Mouse (Mus musculus) liver, adult 10 weeks (tissue): ENCODE results near the gene Ebf4. TPM values are rescaled to one million over a fixed set of nuclear protein-coding genes. Genes with fewer than 3 reads are reported as not detected.

Source experiments
- polyA plus RNA-seq: library from polyadenylated mRNA; stranded (reverse); fragments of 350-450 nt; fragmentation: Illumina TruSeq; extraction: RNeasy Lipid Tissue Mini Kit (QIAGEN cat#74804); gene quantifications from one replicate; pipeline ENCODE4 v1.2.3, GENCODE M21; 2014; ENCODE audit warnings: low read depth, low replicate concordance

Gene Ebf4
- polyA plus RNA-seq: not detected

DNA sequence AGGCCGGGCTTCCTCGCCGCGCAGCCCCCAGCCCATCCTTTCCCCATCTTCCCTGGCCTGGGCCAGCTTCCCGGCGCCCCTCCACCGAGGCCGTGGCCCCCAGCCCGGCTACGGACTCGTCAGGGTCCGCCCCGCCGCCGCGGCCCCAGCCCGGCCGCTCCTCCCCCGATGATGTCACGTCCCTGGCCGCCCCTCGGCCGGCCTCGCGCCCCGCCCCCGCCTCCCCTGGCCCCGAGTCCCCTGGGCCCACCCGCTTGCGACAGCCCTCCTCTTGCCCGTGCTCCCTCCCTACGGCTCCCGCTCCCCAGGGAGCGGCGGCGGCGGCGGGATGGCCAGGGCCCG, at the start of gene Ebf4:
Gene Ebf4 (plus strand): TSS at position 234 of the 342 bp plus-strand sequence.

GRCm38 (mm10) chr2:130274149-130274861, 20.7 kb upstream of the Ebf4 start, which contains the start of gene Nop56:
TSS of gene Nop56 (plus strand) at chr2:130274430.

DNA sequence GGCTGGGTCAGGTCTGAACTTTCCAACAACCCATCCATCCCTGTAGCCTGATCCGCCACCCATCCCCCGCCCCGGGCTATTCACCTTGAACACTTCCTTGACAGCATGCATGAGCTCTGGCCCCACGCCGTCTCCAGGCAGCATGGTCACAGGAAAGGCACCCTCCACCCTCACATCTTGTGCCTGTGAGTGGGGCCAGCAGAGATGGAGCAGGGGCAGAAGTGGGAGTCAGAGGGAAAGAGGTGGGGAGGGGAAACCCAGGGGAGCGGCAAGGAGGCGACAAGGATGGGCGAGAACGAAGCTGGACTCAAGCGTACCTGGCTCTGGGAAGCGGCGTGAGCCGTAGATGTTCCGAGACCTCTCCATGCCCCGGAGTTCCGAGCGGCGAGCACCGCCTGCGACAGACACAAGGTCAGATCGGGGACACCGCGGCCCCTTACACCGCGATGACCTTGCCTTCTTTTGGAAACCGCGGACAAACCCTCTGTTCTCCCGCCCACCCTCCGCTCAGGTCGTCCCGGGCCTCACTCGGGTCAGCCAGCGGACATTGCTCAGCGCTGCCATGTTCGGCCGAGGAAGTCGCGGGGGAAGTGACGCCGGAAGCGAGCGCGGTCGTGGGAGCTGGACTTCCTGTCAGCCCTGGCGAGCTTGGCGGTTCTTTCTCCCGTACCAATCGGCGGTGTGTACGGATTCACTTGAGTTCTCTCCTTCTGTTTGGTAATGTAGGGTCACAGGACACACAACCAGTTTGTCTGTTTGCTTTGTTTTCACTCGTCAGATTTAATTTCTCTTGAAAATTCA, 10.9 kb upstream of the Ebf4 start, which contains the start of gene Idh3b:
Gene Idh3b (minus strand): TSS at position 694 of the 801 bp plus-strand sequence.

GRCm38 (mm10) chr2:130397186-130397985, 102.4 kb downstream of the Ebf4 start, which contains the start of gene Cpxm1:
TSS of gene Cpxm1 (minus strand) at chr2:130397574.

DNA sequence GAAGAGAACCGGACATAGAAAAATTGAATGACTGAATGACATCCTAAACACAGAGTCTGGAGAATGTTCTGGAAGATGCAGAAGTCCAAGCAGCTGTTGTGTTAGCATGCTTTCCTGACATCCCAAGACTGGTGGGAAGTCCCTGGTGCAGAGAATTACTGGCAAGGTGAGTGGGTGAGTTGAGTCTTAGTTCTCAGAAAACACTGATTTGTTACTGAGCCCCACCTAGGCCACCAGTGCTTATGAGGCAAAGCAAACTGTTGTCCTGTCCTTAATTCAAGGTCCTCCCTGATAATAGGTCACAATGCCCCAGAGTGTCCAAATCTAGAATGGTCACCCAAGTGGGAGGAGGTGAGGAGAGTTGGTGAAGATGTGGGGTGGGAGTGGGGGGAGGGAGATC, 110.0 kb downstream of the Ebf4 start, which contains the start of the genes Gm28372 and 1700020A23Rik:
Gene Gm28372 (plus strand): TSS at position 301 of the 400 bp plus-strand sequence.
Gene 1700020A23Rik (plus strand): TSS at position 321 of the 400 bp plus-strand sequence.

GRCm38 (mm10) chr2:130406178-130406577, 111.2 kb downstream of the Ebf4 start, which contains the start of gene Tmem239:
TSS of gene Tmem239 (plus strand) at chr2:130406478.

Other genes starting within 250 kb of the Ebf4 start
- gene Tgm6, start 182.8 kb upstream of the Ebf4 start, polyA plus RNA-seq: not detected
- 8.1 TPM for gene Snrpb, start 115.8 kb upstream of the Ebf4 start, polyA plus RNA-seq
- not detected for gene Tmc2, start 100.0 kb upstream of the Ebf4 start, polyA plus RNA-seq
- 27.9 TPM for gene Nop56, start 20.7 kb upstream of the Ebf4 start, polyA plus RNA-seq
- gene Idh3b, start 10.6 kb upstream of the Ebf4 start, polyA plus RNA-seq: 114 TPM
- gene Cpxm1, start 102.4 kb downstream of the Ebf4 start, polyA plus RNA-seq: not detected
- gene Gm28372, start 110.1 kb downstream of the Ebf4 start, polyA plus RNA-seq: not detected
- gene 1700020A23Rik, start 110.1 kb downstream of the Ebf4 start, polyA plus RNA-seq: not detected
- gene Tmem239, start 111.3 kb downstream of the Ebf4 start, polyA plus RNA-seq: not detected
- gene Vps16, start 129.2 kb downstream of the Ebf4 start, polyA plus RNA-seq: 15.7 TPM
- gene Pced1a, start 129.5 kb downstream of the Ebf4 start, polyA plus RNA-seq: 5.1 TPM
- gene Ptpra, start 155.1 kb downstream of the Ebf4 start, polyA plus RNA-seq: 41.6 TPM